Mouse (Mus musculus): ENCODE measurements around the gene Smcp. TPM values are rescaled to one million over a fixed set of nuclear protein-coding genes. Genes with fewer than 3 reads are reported as not detected.

Gene Smcp
- polyA plus RNA-seq, 1 experiment from 2014 or later: not detected

GRCm38 (mm10) chr3:92583164-92583826 is 5.5 kb downstream of the Smcp start:
- H3K36me3 ChIP-seq: no peaks in the 10 kb centered on the region
- H3K4me2 ChIP-seq: no peak overlapping the region
- H3K9me3 ChIP-seq (replicated peaks): no peaks in the 10 kb centered on the region
- no peak overlapping the region for H3K27ac ChIP-seq
- no peak for ATAC-seq (replicated peaks; ENCODE audit: low FRiP score)
- H3K4me3 ChIP-seq (replicated peaks): no peak overlapping the region
- no peaks in the 10 kb centered on the region for H3K27me3 ChIP-seq
- H3K9ac ChIP-seq: no peak overlapping the region
- H3K4me1 ChIP-seq: no peaks in the 10 kb centered on the region
- 52% methylated on average over 3 of the region's 3 CpGs for WGBS

- no peak for ATAC-seq (replicated peaks; ENCODE audit: low FRiP score)
Observed at GRCm38 (mm10) chr3:92579508-92579907, 9.3 kb downstream of the Smcp start.

DNA sequence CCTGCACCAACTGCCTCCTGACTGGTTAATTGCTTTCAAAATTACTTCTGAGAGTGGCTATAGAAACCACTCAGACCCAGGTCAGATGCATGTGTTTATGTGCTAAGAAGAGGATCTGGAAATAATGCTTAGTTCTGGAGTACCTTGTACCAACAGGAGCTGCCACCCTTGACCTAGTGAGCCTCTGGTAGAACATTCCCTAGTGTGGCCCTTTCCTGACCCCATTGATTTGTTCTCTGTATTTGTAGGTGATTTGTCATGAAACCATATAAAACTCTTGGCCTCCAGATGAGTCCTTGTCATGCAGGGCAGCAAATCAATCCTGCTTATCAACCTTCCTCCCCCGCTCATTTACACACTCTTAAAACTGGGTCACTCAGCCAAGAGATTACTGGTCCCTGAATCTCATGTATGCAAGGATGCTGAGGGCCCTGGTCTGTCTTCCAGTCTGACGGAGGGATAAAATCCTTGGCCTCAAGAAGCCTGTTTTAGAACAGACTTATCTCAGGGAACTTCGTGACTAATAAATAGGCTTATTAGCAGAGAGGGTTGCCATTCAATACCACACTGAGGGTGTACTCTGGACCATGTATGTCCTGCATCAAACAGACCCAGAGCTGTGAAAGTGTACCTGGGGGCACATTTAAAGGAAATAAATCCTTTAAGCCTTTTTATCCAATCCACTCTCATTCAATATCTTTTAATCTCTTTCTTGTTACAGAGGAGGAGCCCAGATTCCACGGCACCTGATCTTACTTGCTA is 10.0 kb downstream of the Smcp start:
- no peak overlapping the region for H3K4me2 ChIP-seq
- H3K9ac ChIP-seq: no peak overlapping the region
- no peaks in the 10 kb centered on the region for H3K27me3 ChIP-seq
- no peaks in the 10 kb centered on the region for H3K36me3 ChIP-seq
- no peak overlapping the region for H3K4me3 ChIP-seq (replicated peaks)
- H3K4me1 ChIP-seq: no peaks in the 10 kb centered on the region
- 65% methylated on average over 4 of the region's 4 CpGs for WGBS
- no peak overlapping the region for H3K27ac ChIP-seq
- no peak for ATAC-seq (replicated peaks; ENCODE audit: low FRiP score)
- H3K9me3 ChIP-seq (replicated peaks): no peaks in the 10 kb centered on the region

More at GRCm38 (mm10) chr3:92579508-92579907, 9.3 kb downstream of the Smcp start:
- Histone ChIP-seq H3K4me1 (no peaks in the 10 kb centered on the region), H3K9me3 (replicated peaks) (no peaks in the 10 kb centered on the region), H3K4me2 (no peak overlapping the region), H3K9ac (no peak overlapping the region), H3K27me3 (no peaks in the 10 kb centered on the region), H3K36me3 (no peaks in the 10 kb centered on the region), H3K27ac (no peak overlapping the region), H3K4me3 (replicated peaks) (no peak overlapping the region)
- WGBS: 72% methylated on average over 1 of the region's 1 CpGs

DNA sequence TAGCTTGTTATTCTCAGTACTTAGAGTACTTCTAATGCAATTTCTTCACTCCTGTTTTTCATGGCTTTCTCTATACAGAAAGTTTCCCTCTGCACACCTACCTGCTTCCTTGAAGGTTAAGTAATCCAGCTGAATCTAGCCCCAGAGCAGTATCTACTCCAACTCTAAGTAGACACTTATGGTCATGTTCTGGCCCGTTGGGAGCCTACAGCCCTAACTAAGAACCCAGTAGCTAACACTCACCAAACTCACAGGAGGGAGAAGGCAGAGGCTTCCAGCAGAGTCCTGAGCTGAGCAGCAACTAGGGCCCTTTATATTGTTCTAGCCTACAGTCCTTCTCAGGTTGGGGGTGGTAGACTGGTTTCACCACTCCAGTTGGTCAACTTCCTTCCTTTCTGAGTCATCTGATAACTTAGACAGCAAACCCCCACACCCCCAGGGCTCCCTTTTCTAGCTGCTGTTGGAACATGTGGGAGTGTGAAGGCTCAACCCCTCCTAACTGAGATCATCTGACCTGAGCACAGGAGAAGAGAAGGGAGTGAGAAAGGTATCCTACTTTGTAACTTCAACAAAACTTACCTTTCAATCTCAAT is 15.3 kb downstream of the Smcp start, which contains the start of gene Ivl:
Gene Ivl (minus strand): TSS at position 287 of the 593 bp plus-strand sequence.
- ATAC-seq (replicated peaks; ENCODE audit: low FRiP score): no peak
- Histone ChIP-seq H3K27me3 (no peaks in the 10 kb centered on the region), H3K9ac (no peak within 1 kb of the TSS), H3K27ac (0 out of 2 replicates have a peak within 1 kb of the TSS, but pooled peaks have one; percentile 3), H3K4me2 (no peak within 1 kb of the TSS), H3K4me1 (peaks cover 16% of the 10 kb centered on the region), H3K4me3 (replicated peaks) (no peak within 1 kb of the TSS), H3K9me3 (replicated peaks) (no peaks in the 10 kb centered on the region), H3K36me3 (no peaks in the 10 kb centered on the region)
- 79% methylated on average over 1 of the region's 1 CpGs for WGBS

- no peak overlapping the region for H3K9ac ChIP-seq
- peaks cover 16% of the 10 kb centered on the region for H3K4me1 ChIP-seq
- no peak overlapping the region for H3K4me3 ChIP-seq (replicated peaks)
- H3K4me2 ChIP-seq: no peak overlapping the region
- no peaks in the 10 kb centered on the region for H3K27me3 ChIP-seq
- 23% methylated on average over 2 of the region's 2 CpGs for WGBS
- 0 out of 2 replicates have a peak overlapping the region, but pooled peaks have one; percentile 3 for H3K27ac ChIP-seq
- H3K36me3 ChIP-seq: no peaks in the 10 kb centered on the region
- ATAC-seq (replicated peaks; ENCODE audit: low FRiP score): peak; percentile 77
- H3K9me3 ChIP-seq (replicated peaks): no peaks in the 10 kb centered on the region
Observed at GRCm38 (mm10) chr3:92572514-92573155, 16.2 kb downstream of the Smcp start.

DNA sequence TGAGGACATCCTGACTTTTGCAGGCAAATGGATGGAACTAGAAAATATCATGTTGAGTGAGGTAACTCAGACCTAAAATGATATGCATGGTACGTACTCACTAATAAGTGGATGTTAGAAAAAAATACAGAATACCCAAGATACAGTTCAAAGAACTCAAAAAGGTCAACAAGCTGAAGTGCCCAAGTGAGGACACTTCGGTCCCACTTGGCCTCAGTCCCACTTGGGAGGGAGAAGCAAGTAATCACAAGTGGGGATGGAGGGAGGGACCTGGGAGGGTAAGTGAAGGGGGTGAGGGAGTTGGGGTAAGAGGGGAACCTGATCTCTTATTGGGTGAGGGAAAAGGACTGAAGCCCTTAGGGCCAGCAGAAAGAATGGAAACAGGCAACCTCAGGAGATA is 20.0 kb downstream of the Smcp start:
- no peaks in the 10 kb centered on the region for H3K27me3 ChIP-seq
- H3K36me3 ChIP-seq: no peaks in the 10 kb centered on the region
- peaks cover 16% of the 10 kb centered on the region for H3K4me1 ChIP-seq
- H3K9ac ChIP-seq: no peak overlapping the region
- ATAC-seq (replicated peaks; ENCODE audit: low FRiP score): no peak
- 93% methylated on average over 2 of the region's 2 CpGs for WGBS
- no peak overlapping the region for H3K4me3 ChIP-seq (replicated peaks)
- no peak overlapping the region for H3K4me2 ChIP-seq
- H3K27ac ChIP-seq: no peak overlapping the region
- H3K9me3 ChIP-seq (replicated peaks): no peaks in the 10 kb centered on the region

GRCm38 (mm10) chr3:92565418-92565817 is 23.4 kb downstream of the Smcp start:
- ATAC-seq (replicated peaks; ENCODE audit: low FRiP score): no peak
- H3K27me3 ChIP-seq: no peaks in the 10 kb centered on the region
- no peak overlapping the region for H3K4me2 ChIP-seq
- H3K9ac ChIP-seq: no peak overlapping the region
- H3K4me3 ChIP-seq (replicated peaks): no peak overlapping the region
- no peaks in the 10 kb centered on the region for H3K9me3 ChIP-seq (replicated peaks)
- no peak overlapping the region for H3K27ac ChIP-seq
- no peaks in the 10 kb centered on the region for H3K36me3 ChIP-seq
- no peaks in the 10 kb centered on the region for H3K4me1 ChIP-seq

DNA sequence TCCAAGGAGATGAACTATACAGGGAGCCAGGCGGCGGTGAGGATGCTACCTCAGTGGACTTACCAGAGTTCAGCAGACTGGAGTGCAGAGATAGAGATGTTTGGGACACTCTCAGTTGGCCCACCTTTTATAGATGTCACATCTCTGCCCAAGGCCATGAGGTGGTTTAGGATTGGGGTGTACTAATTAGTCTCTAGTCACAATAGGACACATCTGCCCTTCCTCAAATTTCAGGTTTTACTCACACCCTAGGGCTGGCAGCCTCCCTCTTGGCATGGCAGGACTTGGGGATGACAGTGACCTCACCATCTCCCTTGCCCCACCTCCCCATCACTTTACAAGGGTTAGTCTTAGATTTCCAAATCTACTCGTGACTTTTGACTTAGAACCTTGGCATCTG is 54.4 kb downstream of the Smcp start, which contains the start of gene 2310046K23Rik:
Gene 2310046K23Rik (minus strand): TSS at position 101 of the 400 bp plus-strand sequence.
- WGBS: 79% methylated on average over 3 of the region's 3 CpGs
- ATAC-seq (replicated peaks; ENCODE audit: low FRiP score): no peak

More for the DNA sequence above, 54.4 kb downstream of the Smcp start, which contains the start of gene 2310046K23Rik:
- Histone ChIP-seq H3K27ac (no peak within 1 kb of the TSS), H3K27me3 (no peaks in the 10 kb centered on the region), H3K9ac (no peak within 1 kb of the TSS), H3K36me3 (no peaks in the 10 kb centered on the region), H3K9me3 (replicated peaks) (no peaks in the 10 kb centered on the region), H3K4me1 (no peaks in the 10 kb centered on the region), H3K4me3 (replicated peaks) (no peak within 1 kb of the TSS), H3K4me2 (no peak within 1 kb of the TSS)

Other genes with a start within 250 kb of the Smcp start
- not detected in 2 replicates for gene Sprr2d, start 249.9 kb downstream of the Smcp start, polyA plus RNA-seq (2015; fragmentation: Nextera tagmentation; extraction: Ambion mirVana)
- gene Sprr2e, start 236.9 kb downstream of the Smcp start, polyA plus RNA-seq (2015; fragmentation: Nextera tagmentation; extraction: Ambion mirVana): not detected in 2 replicates
- gene Sprr2f, start 223.8 kb downstream of the Smcp start, polyA plus RNA-seq (2015; fragmentation: Nextera tagmentation; extraction: Ambion mirVana): 13.1 and 30.3 TPM in 2 replicates
- not detected in 2 replicates for gene Sprr2h, start 203.3 kb downstream of the Smcp start, polyA plus RNA-seq (2015; fragmentation: Nextera tagmentation; extraction: Ambion mirVana)
- gene Sprr2i, start 181.0 kb downstream of the Smcp start, polyA plus RNA-seq (2015; fragmentation: Nextera tagmentation; extraction: Ambion mirVana): not detected in 2 replicates
- not detected in 2 replicates for gene Sprr2j-ps, start 170.9 kb downstream of the Smcp start, polyA plus RNA-seq (2015; fragmentation: Nextera tagmentation; extraction: Ambion mirVana)
- gene Gm9774, start 159.6 kb downstream of the Smcp start, polyA plus RNA-seq (2015; fragmentation: Nextera tagmentation; extraction: Ambion mirVana): 7.8 and 12.5 TPM in 2 replicates
- not detected in 2 replicates for gene Sprr2k, start 156.4 kb downstream of the Smcp start, polyA plus RNA-seq (2015; fragmentation: Nextera tagmentation; extraction: Ambion mirVana)
- 0.41 and 0.83 TPM in 2 replicates for gene Sprr1b, start 150.2 kb downstream of the Smcp start, polyA plus RNA-seq (2015; fragmentation: Nextera tagmentation; extraction: Ambion mirVana)
- 0.18 TPM in 1 of 2 replicates, not detected in the other for gene Sprr3, start 130.3 kb downstream of the Smcp start, polyA plus RNA-seq (2015; fragmentation: Nextera tagmentation; extraction: Ambion mirVana)
- 15.2 and 17.5 TPM in 2 replicates for gene Sprr1a, start 103.1 kb downstream of the Smcp start, polyA plus RNA-seq (2015; fragmentation: Nextera tagmentation; extraction: Ambion mirVana)
- not detected in 2 replicates for gene Sprr4, start 88.5 kb downstream of the Smcp start, polyA plus RNA-seq (2015; fragmentation: Nextera tagmentation; extraction: Ambion mirVana)
- not detected in 2 replicates for gene 2310046K23Rik, start 54.5 kb downstream of the Smcp start, polyA plus RNA-seq (2015; fragmentation: Nextera tagmentation; extraction: Ambion mirVana)
- 0.22 and 0.61 TPM in 2 replicates for gene Ivl, start 15.3 kb downstream of the Smcp start, polyA plus RNA-seq (2015; fragmentation: Nextera tagmentation; extraction: Ambion mirVana)
- not detected in 2 replicates for gene 2210017I01Rik, start 18.5 kb upstream of the Smcp start, polyA plus RNA-seq (2015; fragmentation: Nextera tagmentation; extraction: Ambion mirVana)
- gene Lce6a, start 32.7 kb upstream of the Smcp start, polyA plus RNA-seq (2015; fragmentation: Nextera tagmentation; extraction: Ambion mirVana): not detected in 2 replicates
- not detected in 2 replicates for gene Lce1a1, start 59.3 kb upstream of the Smcp start, polyA plus RNA-seq (2015; fragmentation: Nextera tagmentation; extraction: Ambion mirVana)
- not detected in 2 replicates for gene Lce1b, start 67.9 kb upstream of the Smcp start, polyA plus RNA-seq (2015; fragmentation: Nextera tagmentation; extraction: Ambion mirVana)
- not detected in 2 replicates for gene Lce1a2, start 81.3 kb upstream of the Smcp start, polyA plus RNA-seq (2015; fragmentation: Nextera tagmentation; extraction: Ambion mirVana)
- not detected in 2 replicates for gene Lce1c, start 90.2 kb upstream of the Smcp start, polyA plus RNA-seq (2015; fragmentation: Nextera tagmentation; extraction: Ambion mirVana)
- gene Lce1d, start 98.2 kb upstream of the Smcp start, polyA plus RNA-seq (2015; fragmentation: Nextera tagmentation; extraction: Ambion mirVana): not detected in 2 replicates
- gene Lce1e, start 120.1 kb upstream of the Smcp start, polyA plus RNA-seq (2015; fragmentation: Nextera tagmentation; extraction: Ambion mirVana): not detected in 2 replicates
- gene Lce1f, start 131.4 kb upstream of the Smcp start, polyA plus RNA-seq (2015; fragmentation: Nextera tagmentation; extraction: Ambion mirVana): not detected in 2 replicates
- not detected in 2 replicates for gene Gm38119, start 150.1 kb upstream of the Smcp start, polyA plus RNA-seq (2015; fragmentation: Nextera tagmentation; extraction: Ambion mirVana)
- gene Lce1g, start 163.3 kb upstream of the Smcp start, polyA plus RNA-seq (2015; fragmentation: Nextera tagmentation; extraction: Ambion mirVana): not detected in 2 replicates
- gene Lce1h, start 176.1 kb upstream of the Smcp start, polyA plus RNA-seq (2015; fragmentation: Nextera tagmentation; extraction: Ambion mirVana): not detected in 2 replicates
- not detected in 2 replicates for gene Lce1i, start 189.9 kb upstream of the Smcp start, polyA plus RNA-seq (2015; fragmentation: Nextera tagmentation; extraction: Ambion mirVana)
- not detected in 2 replicates for gene Lce1j, start 201.5 kb upstream of the Smcp start, polyA plus RNA-seq (2015; fragmentation: Nextera tagmentation; extraction: Ambion mirVana)
- not detected in 2 replicates for gene Lce1k, start 218.9 kb upstream of the Smcp start, polyA plus RNA-seq (2015; fragmentation: Nextera tagmentation; extraction: Ambion mirVana)
- gene Kprp, start 238.2 kb upstream of the Smcp start, polyA plus RNA-seq (2015; fragmentation: Nextera tagmentation; extraction: Ambion mirVana): not detected in 2 replicates